Mouse (Mus musculus): ENCODE results near the gene Tmem220. TPM values are rescaled to one million over a fixed set of nuclear protein-coding genes. Genes with fewer than 3 reads are reported as not detected.

Tmem220 gene
- polyA plus RNA-seq, 1 experiment: 0.54 TPM

GRCm38 (mm10) chr11:67030904-67031602 lies 6.1 kb downstream of the Tmem220 start:
- no peak for DNase-seq
- WGBS: 46% methylated on average over 16 of the region's 16 CpGs
- Histone ChIP-seq H3K27me3 (ENCODE audit: control insufficient read depth, insufficient read depth, low read length) (no peaks in the 10 kb centered on the region), H3K36me3 (ENCODE audit: control insufficient read depth, insufficient read depth, low read length) (no peaks in the 10 kb centered on the region), H3K27ac (ENCODE audit: control insufficient read depth, insufficient read depth, low read length) (no peak overlapping the region), H3K4me3 (ENCODE audit: control insufficient read depth, insufficient read depth, low read length) (no peak overlapping the region), H3K4me1 (replicated peaks; ENCODE audit: control insufficient read depth, insufficient read depth, low read length) (no peaks in the 10 kb centered on the region)
- TF ChIP-seq CTCF (IDR thresholded peaks at IDR 0.05; ENCODE audit: borderline replicate concordance, control insufficient read depth, extremely low read depth, insufficient read depth, low read length, poor library complexity): no peak
- no peak for TF ChIP-seq POLR2A (IDR thresholded peaks at IDR 0.05; ENCODE audit: control insufficient read depth, extremely low read depth, insufficient read depth, low read length, poor library complexity)

- no peak overlapping the region for H3K27ac ChIP-seq (ENCODE audit: control insufficient read depth, insufficient read depth, low read length)
- no peaks in the 10 kb centered on the region for H3K27me3 ChIP-seq (ENCODE audit: control insufficient read depth, insufficient read depth, low read length)
- TF ChIP-seq POLR2A (IDR thresholded peaks at IDR 0.05; ENCODE audit: control insufficient read depth, extremely low read depth, insufficient read depth, low read length, poor library complexity): no peak
- TF ChIP-seq CTCF (IDR thresholded peaks at IDR 0.05; ENCODE audit: borderline replicate concordance, control insufficient read depth, extremely low read depth, insufficient read depth, low read length, poor library complexity): no peak
- no peaks in the 10 kb centered on the region for H3K36me3 ChIP-seq (ENCODE audit: control insufficient read depth, insufficient read depth, low read length)
- 83% methylated on average over 2 of the region's 2 CpGs for WGBS
- H3K4me3 ChIP-seq (ENCODE audit: control insufficient read depth, insufficient read depth, low read length): no peak overlapping the region
- H3K4me1 ChIP-seq (replicated peaks; ENCODE audit: control insufficient read depth, insufficient read depth, low read length): no peaks in the 10 kb centered on the region
- no peak for DNase-seq
Observed at GRCm38 (mm10) chr11:67031603-67031915, 6.6 kb downstream of the Tmem220 start.

DNA sequence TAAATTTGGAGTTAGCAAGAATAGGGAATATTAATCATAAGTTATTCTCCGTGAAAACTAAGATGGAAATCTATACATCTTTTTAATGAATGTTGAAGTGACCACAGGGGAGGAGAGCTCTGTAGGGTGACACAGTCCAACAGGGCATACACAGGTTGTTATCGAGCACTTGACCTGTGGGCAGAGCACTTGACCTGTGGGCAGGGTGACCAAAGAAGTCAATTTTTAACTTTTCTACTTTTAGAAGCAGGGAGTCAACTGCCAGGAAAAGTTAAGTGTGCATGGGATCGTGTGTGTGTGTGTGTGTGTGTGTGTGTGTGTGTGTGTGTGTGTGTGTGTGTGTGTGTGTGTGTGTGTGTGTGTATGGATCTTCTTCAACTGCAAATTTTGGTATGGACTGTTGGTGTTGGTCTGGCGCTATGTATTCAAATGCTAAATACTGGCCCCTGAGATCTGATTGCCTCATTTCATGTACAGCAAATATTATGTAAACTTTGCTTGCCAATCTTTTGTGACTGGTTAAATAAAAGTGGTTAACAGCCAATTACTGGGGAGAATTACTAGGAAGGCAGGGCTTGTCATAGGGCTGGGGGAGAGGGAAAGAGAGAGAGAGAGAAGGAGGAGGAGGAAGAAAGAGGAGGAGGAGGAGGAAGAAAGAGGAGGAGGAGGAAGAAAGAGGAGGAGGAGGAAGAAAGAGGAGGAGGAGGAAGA lies 10.0 kb downstream of the Tmem220 start:
- Histone ChIP-seq H3K27me3 (ENCODE audit: control insufficient read depth, insufficient read depth, low read length) (no peaks in the 10 kb centered on the region), H3K4me3 (ENCODE audit: control insufficient read depth, insufficient read depth, low read length) (no peak overlapping the region), H3K4me1 (replicated peaks; ENCODE audit: control insufficient read depth, insufficient read depth, low read length) (no peaks in the 10 kb centered on the region), H3K27ac (ENCODE audit: control insufficient read depth, insufficient read depth, low read length) (no peak overlapping the region), H3K36me3 (ENCODE audit: control insufficient read depth, insufficient read depth, low read length) (peaks cover 13% of the 10 kb centered on the region)
- WGBS: 89% methylated on average over 4 of the region's 4 CpGs
- TF ChIP-seq POLR2A (IDR thresholded peaks at IDR 0.05; ENCODE audit: control insufficient read depth, extremely low read depth, insufficient read depth, low read length, poor library complexity): no peak
- TF ChIP-seq CTCF (IDR thresholded peaks at IDR 0.05; ENCODE audit: borderline replicate concordance, control insufficient read depth, extremely low read depth, insufficient read depth, low read length, poor library complexity): no peak
- DNase-seq: no peak

GRCm38 (mm10) chr11:67036229-67036628 lies 11.3 kb downstream of the Tmem220 start:
- Histone ChIP-seq H3K27me3 (ENCODE audit: control insufficient read depth, insufficient read depth, low read length) (no peaks in the 10 kb centered on the region), H3K27ac (ENCODE audit: control insufficient read depth, insufficient read depth, low read length) (no peak overlapping the region), H3K4me1 (replicated peaks; ENCODE audit: control insufficient read depth, insufficient read depth, low read length) (no peaks in the 10 kb centered on the region), H3K36me3 (ENCODE audit: control insufficient read depth, insufficient read depth, low read length) (peaks cover 26% of the 10 kb centered on the region), H3K4me3 (ENCODE audit: control insufficient read depth, insufficient read depth, low read length) (no peak overlapping the region)
- WGBS: 85% methylated on average over 6 of the region's 6 CpGs
- no peak for DNase-seq
- TF ChIP-seq CTCF (IDR thresholded peaks at IDR 0.05; ENCODE audit: borderline replicate concordance, control insufficient read depth, extremely low read depth, insufficient read depth, low read length, poor library complexity): no peak
- TF ChIP-seq POLR2A (IDR thresholded peaks at IDR 0.05; ENCODE audit: control insufficient read depth, extremely low read depth, insufficient read depth, low read length, poor library complexity): no peak

DNA sequence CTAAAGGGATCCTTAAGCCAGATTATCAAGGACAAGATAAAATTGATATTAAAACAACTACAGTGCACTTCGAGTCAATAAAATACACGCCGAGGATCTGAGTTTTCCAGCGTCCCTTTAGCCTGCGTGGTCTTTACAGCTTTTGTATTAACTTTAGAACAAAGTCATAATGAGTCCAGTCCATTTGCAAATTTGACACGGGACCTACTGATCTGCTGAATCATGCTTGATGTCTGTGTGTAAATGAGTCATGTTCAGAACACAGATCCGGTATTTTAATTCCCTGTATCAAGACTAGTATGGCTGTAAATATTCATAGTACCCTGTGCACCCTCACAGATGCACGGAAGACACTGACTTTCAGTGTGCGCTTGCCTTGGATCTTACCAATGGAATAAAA lies 11.9 kb downstream of the Tmem220 start:
- Histone ChIP-seq H3K36me3 (ENCODE audit: control insufficient read depth, insufficient read depth, low read length) (peaks cover 31% of the 10 kb centered on the region), H3K4me3 (ENCODE audit: control insufficient read depth, insufficient read depth, low read length) (no peak overlapping the region), H3K27ac (ENCODE audit: control insufficient read depth, insufficient read depth, low read length) (no peak overlapping the region), H3K27me3 (ENCODE audit: control insufficient read depth, insufficient read depth, low read length) (no peaks in the 10 kb centered on the region), H3K4me1 (replicated peaks; ENCODE audit: control insufficient read depth, insufficient read depth, low read length) (no peaks in the 10 kb centered on the region)
- 97% methylated on average over 9 of the region's 9 CpGs for WGBS
- DNase-seq: no peak
- no peak for TF ChIP-seq POLR2A (IDR thresholded peaks at IDR 0.05; ENCODE audit: control insufficient read depth, extremely low read depth, insufficient read depth, low read length, poor library complexity)
- TF ChIP-seq CTCF (IDR thresholded peaks at IDR 0.05; ENCODE audit: borderline replicate concordance, control insufficient read depth, extremely low read depth, insufficient read depth, low read length, poor library complexity): no peak

DNA sequence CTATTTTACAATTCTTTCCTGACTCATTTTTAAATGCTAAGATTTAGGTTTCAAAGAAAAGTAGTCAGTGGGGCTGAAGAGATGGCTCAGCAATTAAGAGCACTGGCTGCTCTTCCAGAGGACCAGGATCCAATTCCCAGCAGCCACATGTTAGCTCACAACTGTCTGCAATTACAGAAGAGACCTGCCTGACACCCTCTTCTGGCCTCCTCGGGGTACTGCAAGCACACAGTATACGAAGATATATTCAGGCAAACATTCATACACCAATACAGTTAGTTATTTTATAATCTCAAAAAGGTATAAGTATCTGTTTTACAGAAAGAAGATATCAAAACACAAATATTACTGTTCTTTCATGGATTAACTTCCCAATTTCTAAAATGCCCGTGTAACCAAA lies 14.8 kb downstream of the Tmem220 start:
- no peak overlapping the region for H3K4me3 ChIP-seq (ENCODE audit: control insufficient read depth, insufficient read depth, low read length)
- WGBS: 93% methylated on average over 3 of the region's 3 CpGs

More for the DNA sequence above, 14.8 kb downstream of the Tmem220 start:
- H3K27ac ChIP-seq (ENCODE audit: control insufficient read depth, insufficient read depth, low read length): no peak overlapping the region
- H3K27me3 ChIP-seq (ENCODE audit: control insufficient read depth, insufficient read depth, low read length): no peaks in the 10 kb centered on the region
- H3K36me3 ChIP-seq (ENCODE audit: control insufficient read depth, insufficient read depth, low read length): peaks cover 33% of the 10 kb centered on the region
- TF ChIP-seq CTCF (IDR thresholded peaks at IDR 0.05; ENCODE audit: borderline replicate concordance, control insufficient read depth, extremely low read depth, insufficient read depth, low read length, poor library complexity) (no peak), POLR2A (IDR thresholded peaks at IDR 0.05; ENCODE audit: control insufficient read depth, extremely low read depth, insufficient read depth, low read length, poor library complexity) (no peak)
- DNase-seq: no peak
- no peaks in the 10 kb centered on the region for H3K4me1 ChIP-seq (replicated peaks; ENCODE audit: control insufficient read depth, insufficient read depth, low read length)
